Mouse (Mus musculus): ENCODE results near the gene Ppp1r3e. TPM values are rescaled to one million over a fixed set of nuclear protein-coding genes. Genes with fewer than 3 reads are reported as not detected.

The Ppp1r3e gene
- total RNA-seq, 2 experiments from 2014 or later, result 36.7 to 40.0 TPM

Other genes starting within 250 kb of the Ppp1r3e start
- gene Gm17606, start 236.6 kb downstream of the Ppp1r3e start, total RNA-seq (2021), result not detected
- gene Cdh24, start 236.2 kb downstream of the Ppp1r3e start, total RNA-seq (2021), result 10 to 100 TPM; 14.7 to 17.2 TPM
- gene 1700123O20Rik, start 191.3 kb downstream of the Ppp1r3e start, total RNA-seq (2021), result 10 to 100 TPM; 25.5 to 28.1 TPM
- 100 to 1,000 TPM; 208 to 213 TPM for gene Acin1, start 190.6 kb downstream of the Ppp1r3e start, total RNA-seq (2021)
- gene Gm29776, start 178.7 kb downstream of the Ppp1r3e start, total RNA-seq (2021), result not detected
- not detected for gene Cebpe, start 165.4 kb downstream of the Ppp1r3e start, total RNA-seq (2021)
- 10 to 100 TPM; 63.7 to 66.3 TPM for gene Slc7a8, start 95.6 kb downstream of the Ppp1r3e start, total RNA-seq (2021)
- gene Rnf212b, start 63.4 kb downstream of the Ppp1r3e start, total RNA-seq (2021), result not detected
- 10 to 100 TPM; 16.6 to 16.8 TPM for gene Homez, start 6.6 kb downstream of the Ppp1r3e start, total RNA-seq (2021)
- 10 to 100 TPM; 68.8 to 72.1 TPM for gene Bcl2l2, start 5.8 kb upstream of the Ppp1r3e start, total RNA-seq (2021)
- 1 to 10 TPM in 1 of 2 experiments, not detected in 1; 9.9 TPM for gene Gm20521, start 5.9 kb upstream of the Ppp1r3e start, total RNA-seq (2021)
- 100 to 1,000 TPM; 266 to 288 TPM for gene Pabpn1, start 14.9 kb upstream of the Ppp1r3e start, total RNA-seq (2021)
- 100 to 1,000 TPM; 606 to 608 TPM for gene Slc22a17, start 35.6 kb upstream of the Ppp1r3e start, total RNA-seq (2021)
- gene Efs, start 48.6 kb upstream of the Ppp1r3e start, total RNA-seq (2021), result 10 to 100 TPM; 16.8 to 17.9 TPM
- not detected for gene Il25, start 55.1 kb upstream of the Ppp1r3e start, total RNA-seq (2021)
- gene Cmtm5, start 58.7 kb upstream of the Ppp1r3e start, total RNA-seq (2021), result 10 to 100 TPM; 33.5 to 37.0 TPM
- 1 to 10 TPM; 3.1 to 4.9 TPM for gene Myh6, start 89.4 kb upstream of the Ppp1r3e start, total RNA-seq (2021)
- not detected for gene Gm17428, start 99.4 kb upstream of the Ppp1r3e start, total RNA-seq (2021)
- 1 to 10 TPM; 4.4 to 7.4 TPM for gene Myh7, start 117.1 kb upstream of the Ppp1r3e start, total RNA-seq (2021)
- 10 to 100 TPM; 30.0 to 39.1 TPM for gene Ngdn, start 137.9 kb upstream of the Ppp1r3e start, total RNA-seq (2021)
- gene Zfhx2, start 214.8 kb upstream of the Ppp1r3e start, total RNA-seq (2021), result 10 to 100 TPM; 34.0 to 39.3 TPM
- 10 to 100 TPM; 26.5 to 31.1 TPM for gene Thtpa, start 217.2 kb upstream of the Ppp1r3e start, total RNA-seq (2021)
- 10 to 100 TPM; 19.2 to 20.6 TPM for gene Ap1g2, start 229.0 kb upstream of the Ppp1r3e start, total RNA-seq (2021)
- gene Jph4, start 239.4 kb upstream of the Ppp1r3e start, total RNA-seq (2021), result 100 to 1,000 TPM; 410 to 431 TPM

Data from layer of hippocampus, postnatal 10 days (tissue).